Mouse (Mus musculus): ENCODE measurements around the gene Lias. TPM values are rescaled to one million over a fixed set of nuclear protein-coding genes. Genes with fewer than 3 reads are reported as not detected.

Lias gene
- polyA plus RNA-seq, 1 experiment from 2014 or later: 56.4 TPM

GRCm38 (mm10) chr5:65459454-65459853 lies 68.2 kb downstream of the Lias start:
- no peaks in the 10 kb centered on the region for H3K27me3 ChIP-seq (replicated peaks; ENCODE audit: control insufficient read depth, insufficient read depth, low read length)
- H3K27ac ChIP-seq (ENCODE audit: low read length): no peak overlapping the region
- no peak for ATAC-seq
- H3K36me3 ChIP-seq (ENCODE audit: control insufficient read depth, insufficient read depth, low read length): no peaks in the 10 kb centered on the region
- H3K4me1 ChIP-seq (ENCODE audit: control insufficient read depth, insufficient read depth, low read length): 0 out of 2 replicates have a peak, but pooled peaks cover 4% of the 10 kb centered on the region
- no peaks in the 10 kb centered on the region for H3K9me3 ChIP-seq (ENCODE audit: control insufficient read depth, low read length)
- H3K9ac ChIP-seq (ENCODE audit: low read depth, low read length): no peak overlapping the region
- no peak overlapping the region for H3K4me3 ChIP-seq (ENCODE audit: low read length)
- no peak overlapping the region for H3K4me2 ChIP-seq (ENCODE audit: low read depth, low read length)
- WGBS: 62% methylated on average over 3 of the region's 3 CpGs

Other genes with a start within 250 kb of the Lias start
- gene Wdr19, start 191.8 kb upstream of the Lias start, polyA plus RNA-seq (2015; fragmentation: Nextera tagmentation; extraction: Ambion mirVana): 4.3 and 4.5 TPM in 2 replicates
- gene Rfc1, start 55.8 kb upstream of the Lias start, polyA plus RNA-seq (2015; fragmentation: Nextera tagmentation; extraction: Ambion mirVana): 50.7 and 63.4 TPM in 2 replicates
- 2.9 and 4.0 TPM in 2 replicates for gene Klb, start 43.2 kb upstream of the Lias start, polyA plus RNA-seq (2015; fragmentation: Nextera tagmentation; extraction: Ambion mirVana)
- gene Rpl9, start 53 bp upstream of the Lias start, polyA plus RNA-seq (2015; fragmentation: Nextera tagmentation; extraction: Ambion mirVana): 937 and 1,015 TPM in 2 replicates
- gene Ugdh, start 44.5 kb downstream of the Lias start, polyA plus RNA-seq (2015; fragmentation: Nextera tagmentation; extraction: Ambion mirVana): 266 and 271 TPM in 2 replicates
- not detected in 2 replicates for gene Gm43552, start 101.3 kb downstream of the Lias start, polyA plus RNA-seq (2015; fragmentation: Nextera tagmentation; extraction: Ambion mirVana)
- 153 and 159 TPM in 2 replicates for gene Smim14, start 145.7 kb downstream of the Lias start, polyA plus RNA-seq (2015; fragmentation: Nextera tagmentation; extraction: Ambion mirVana)
- gene Ube2k, start 145.7 kb downstream of the Lias start, polyA plus RNA-seq (2015; fragmentation: Nextera tagmentation; extraction: Ambion mirVana): 125 and 129 TPM in 2 replicates